Mouse (Mus musculus): ENCODE measurements at regions not wholly inside any gene's neighbourhood (a gene's known extent, or its start where the extent isn't known, plus 50 kb on each side); places are given as distances from the start of the nearest gene placed in this dataset.

DNA sequence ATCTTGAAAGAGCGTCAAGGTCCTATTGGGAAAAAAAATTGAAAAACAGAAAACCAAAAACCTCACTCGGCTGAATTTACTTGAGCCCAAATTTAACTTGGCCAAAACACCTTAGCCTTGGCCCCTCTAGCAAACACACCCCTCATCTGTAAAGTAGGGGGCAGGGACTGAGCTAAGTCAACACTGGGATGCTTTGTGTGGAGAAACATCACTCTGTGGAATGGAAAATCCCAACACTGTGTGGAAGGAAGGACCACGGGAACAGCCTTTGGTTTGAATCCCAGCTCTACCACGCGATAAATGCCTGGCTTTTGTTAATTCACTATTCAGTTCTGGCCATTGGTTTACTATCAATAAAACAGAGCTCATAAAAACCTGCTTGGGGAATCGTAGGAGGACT lies 335.8 kb downstream of the Nuak1 start:
- TF ChIP-seq POLR2A (IDR thresholded peaks at IDR 0.05; ENCODE audit: low read depth, low read length) = no peak
- no peak for TF ChIP-seq CTCF (IDR thresholded peaks at IDR 0.05; ENCODE audit: extremely low read depth, insufficient read depth, insufficient read length, insufficient replicate concordance)

All from spleen, adult 2 months (tissue).